8 mouse cellular contexts compared by ENCODE assay signal in the genomic region with DNA sequence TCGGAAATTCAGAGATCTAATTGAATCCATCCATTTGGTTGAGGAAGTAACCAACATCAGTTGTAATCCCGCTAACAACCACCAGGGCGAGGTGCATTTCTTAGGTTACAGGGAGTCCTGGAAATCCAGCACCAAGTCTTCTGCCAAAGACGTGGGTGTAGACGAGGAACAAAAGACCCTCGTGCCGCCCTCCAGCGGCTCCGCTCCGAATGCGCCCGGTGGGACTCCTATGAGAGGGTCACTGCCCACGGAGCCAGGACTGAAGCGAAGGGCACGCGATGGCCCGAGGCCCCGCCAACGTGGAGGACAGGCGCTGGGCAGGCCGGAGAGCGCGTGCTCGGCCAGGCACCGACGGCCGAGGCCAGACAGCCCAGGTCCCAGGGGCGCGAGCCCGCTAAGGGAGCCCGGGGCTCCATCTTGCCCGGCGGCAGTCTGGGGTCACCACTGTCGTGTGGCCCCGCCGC. TPM values are rescaled to one million over a fixed set of nuclear protein-coding genes. Genes with fewer than 3 reads are reported as not detected.
DNase-seq lines count a peak whose midpoint lies in the region; ATAC-seq lines count a peak whose summit lies in the region.

No protein-coding gene starts in this region.

- under 1% methylated on average over 35 of the region's 36 CpGs for WGBS in heart, embryonic 14.5 days
- WGBS in liver, embryonic 12.5 days (ENCODE audit: insufficient replicate concordance): 2% methylated on average over 36 of the region's 36 CpGs

- peaks cover 26% of the 10 kb centered on the region for H3K4me1 ChIP-seq in erythroblast, embryonic 14.5 days (ENCODE audit: control insufficient read depth)
- peaks cover 2 to 5% of the 10 kb centered on the region in 2 experiments; a peak in 3 of 4 replicates for H3K4me1 ChIP-seq in heart, embryonic 14.5 days (ENCODE audit: control insufficient read depth in 2 of 2, insufficient read depth in 2 of 2, low read length in 2 of 2)
- H3K4me1 ChIP-seq in liver, embryonic 12.5 days: peaks cover 29% of the 10 kb centered on the region

- H3K4me2 ChIP-seq in heart, embryonic 14.5 days (ENCODE audit: low read length): peak overlapping the region; percentile 73
- H3K4me2 ChIP-seq in liver, embryonic 12.5 days: peak overlapping the region; percentile 96

- H3K27ac ChIP-seq in heart, embryonic 14.5 days (replicated peaks in 1 of 2; ENCODE audit: control insufficient read depth in 1 of 2, insufficient read depth in 1 of 2, low read depth in 2 of 2, low read length in 2 of 2): peak overlapping the region; percentile 91 to 92
- peak overlapping the region; percentile 64; the same call in 1 of the 2 replicates for H3K27ac ChIP-seq in liver, embryonic 12.5 days

- no peaks in the 10 kb centered on the region for H3K27me3 ChIP-seq in erythroblast, embryonic 14.5 days (ENCODE audit: control insufficient read depth)
- no peaks in the 10 kb centered on the region for H3K27me3 ChIP-seq in heart, embryonic 14.5 days (ENCODE audit: control insufficient read depth, insufficient read depth, low read length)
- no peaks in the 10 kb centered on the region for H3K27me3 ChIP-seq in liver, embryonic 12.5 days (replicated peaks)
- no peaks in the 10 kb centered on the region for H3K27me3 ChIP-seq in splenic B cell, adult 2 months (ENCODE audit: control insufficient read depth, insufficient read depth, low read length, poor library complexity, severe bottlenecking)

- peak overlapping the region; percentile 77 for H3K9ac ChIP-seq in heart, embryonic 14.5 days (ENCODE audit: low read length)
- H3K9ac ChIP-seq in liver, embryonic 12.5 days: peak overlapping the region; percentile 85

- H3K4me3 ChIP-seq in erythroblast, embryonic 14.5 days (replicated peaks): peak overlapping the region; percentile 67
- H3K4me3 ChIP-seq in heart, embryonic 14.5 days (ENCODE audit: control insufficient read depth in 1 of 2, insufficient read depth in 1 of 2, low read depth in 1 of 2, low read length in 2 of 2): peak overlapping the region; percentile 54 to 72
- peak overlapping the region; percentile 77 for H3K4me3 ChIP-seq in liver, embryonic 12.5 days

- H3K9me3 ChIP-seq in erythroblast, embryonic 14.5 days (ENCODE audit: control insufficient read depth, low read length): no peaks in the 10 kb centered on the region
- peaks cover 2% of the 10 kb centered on the region; the same call in 1 of the 2 replicates for H3K9me3 ChIP-seq in heart, embryonic 14.5 days (ENCODE audit: control insufficient read depth, low read length)
- no peaks in the 10 kb centered on the region for H3K9me3 ChIP-seq in liver, embryonic 12.5 days (replicated peaks)

- DNase-seq in CD4-positive, CD25-positive, alpha-beta regulatory T cell, adult 2 months (ENCODE audit: low read depth, low spot score): peak; percentile 93
- DNase-seq in brain, embryonic 18.5 days (ENCODE audit: low read depth, low spot score): peak; percentile 73
- DNase-seq in kidney, postnatal 10 days: peak; percentile 88
- peak; percentile 94 for DNase-seq in naive thymus-derived CD4-positive, alpha-beta T cell, adult 2 months (ENCODE audit: low read depth)
- peak; percentile 91 for DNase-seq in splenic B cell, adult 2 months (ENCODE audit: low read depth, low spot score)

- ATAC-seq in heart, embryonic 14.5 days (ENCODE audit: insufficient number of reproducible peaks, insufficient read depth, low FRiP score, low read depth): peak; percentile 24
- ATAC-seq in liver, embryonic 12.5 days: peak; percentile 15; the same call in 1 of the 2 replicates

- H3K36me3 ChIP-seq in erythroblast, embryonic 14.5 days (ENCODE audit: control insufficient read depth): peaks cover 14% of the 10 kb centered on the region
- peaks cover 18% of the 10 kb centered on the region for H3K36me3 ChIP-seq in heart, embryonic 14.5 days (ENCODE audit: control insufficient read depth, insufficient read depth, low read length)
- H3K36me3 ChIP-seq in liver, embryonic 12.5 days: peaks cover 15% of the 10 kb centered on the region
- H3K36me3 ChIP-seq in splenic B cell, adult 2 months (ENCODE audit: control insufficient read depth, insufficient read depth, low read length, poor library complexity, severe bottlenecking): no peaks in the 10 kb centered on the region

RNA-seq across cellular contexts. Expression of gene Zmym2, which starts 1.1 kb away (rescaled TPM):
- polyA plus RNA-seq in erythroblast, embryonic 14.5 days (2012): 0.03 and 0.10 TPM in 2 replicates
- 28.3 and 30.2 TPM in 2 replicates for polyA plus RNA-seq in heart, embryonic 14.5 days (2014; fragmentation: Nextera tagmentation; extraction: Ambion mirVana)
- 12.7 and 15.6 TPM in 2 replicates for polyA plus RNA-seq in liver, embryonic 12.5 days (2016; fragmentation: Nextera tagmentation; extraction: Ambion mirVana)

Comparison
In these comparisons a context has a peak if more than half of its experiments do, and no peak if none do; other contexts are left out.
1. Peak in every context shown above with its lines: DNase-seq, ATAC-seq, H3K4me3 ChIP-seq and H3K27ac ChIP-seq.
2. RNA of gene Zmym2, which starts 1.1 kb away (polyA plus RNA-seq): 28.3 to 30.2 TPM in heart, embryonic 14.5 days and 12.7 to 15.6 TPM in liver, embryonic 12.5 days; 0.03 to 0.10 TPM in erythroblast, embryonic 14.5 days; every median in the first group is over 10 times any median in the second.